Mouse (Mus musculus): ENCODE results near the gene Tmem235.
A peak's percentile ranks its signal among the peaks of the same experiment; 100 is the strongest.

DNA sequence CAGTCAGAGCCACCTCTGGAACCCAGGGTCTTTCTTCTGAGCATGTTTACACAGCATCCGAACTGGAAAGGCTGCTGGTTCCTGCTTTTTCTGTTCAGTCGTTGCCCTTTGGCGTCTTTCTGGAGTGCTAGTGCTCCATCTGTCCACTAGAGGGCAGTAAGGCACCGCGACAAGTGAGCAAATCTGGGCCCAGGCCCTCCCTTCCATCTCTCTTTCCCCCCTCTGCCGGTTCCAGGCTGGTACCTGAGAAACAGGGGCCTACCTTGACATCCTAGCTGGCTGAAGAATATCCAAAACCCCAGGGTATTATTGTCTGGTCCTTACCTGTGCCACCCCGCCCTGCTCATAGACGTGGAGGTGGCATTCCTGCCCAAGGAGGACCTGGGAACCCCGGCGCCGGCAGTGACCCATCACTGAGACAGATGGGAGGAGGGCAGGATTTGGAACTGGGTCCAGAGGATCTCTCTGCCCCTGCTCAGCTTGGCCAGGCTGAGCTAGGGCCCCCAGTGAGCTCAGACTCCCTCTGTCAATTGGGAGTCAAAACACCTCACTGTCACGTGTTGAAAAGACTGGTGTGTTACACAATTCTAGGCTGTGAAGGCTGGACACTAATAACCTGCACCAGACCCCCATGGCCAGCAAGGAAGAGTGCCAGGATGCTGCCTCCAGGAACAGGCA is 10.3 kb downstream of the Tmem235 start:
- TF ChIP-seq CTCF (IDR thresholded peaks at IDR 0.05; ENCODE audit: low read depth, low read length) = peak; percentile 92
- TF ChIP-seq POLR2A (IDR thresholded peaks at IDR 0.05; ENCODE audit: insufficient read depth, low read length) = no peak
- no peak for TF ChIP-seq EP300 (IDR thresholded peaks at IDR 0.05; ENCODE audit: insufficient read depth, low read depth, low read length)

All from ES-Bruce4 (cell line).